Mouse (Mus musculus): ENCODE measurements around the gene Foxf2. TPM values are rescaled to one million over a fixed set of nuclear protein-coding genes. Genes with fewer than 3 reads are reported as not detected.

Foxf2 gene
- polyA plus RNA-seq, 1 experiment: 0.82 TPM

Other genes with a start within 250 kb of the Foxf2 start
- gene Foxq1, start 69.7 kb upstream of the Foxf2 start, polyA plus RNA-seq (2012; rRNA removed): 1.0 and 1.8 TPM in 2 replicates
- gene A530084C06Rik, start 66.5 kb upstream of the Foxf2 start, polyA plus RNA-seq (2012; rRNA removed): 0.15 and 0.19 TPM in 2 replicates
- 1.1 and 2.0 TPM in 2 replicates for gene Foxc1, start 180.8 kb downstream of the Foxf2 start, polyA plus RNA-seq (2012; rRNA removed)

All from gonadal fat pad, adult 2 months (tissue).